Mouse (Mus musculus): ENCODE measurements around the gene Trim14.
"Not testable (repeated sequence)": the region's sequence is repeated elsewhere in the genome, so short reads cannot be mapped to it uniquely, and the experiment has no call there.

Trim14 gene

GRCm38 (mm10) chr4:46535840-46536361 is at the start of gene Trim14:
Trim14 (minus strand) TSS chr4:46536141.
- in situ Hi-C loops (cut with MboI, MseI) = no loop called here

DNA sequence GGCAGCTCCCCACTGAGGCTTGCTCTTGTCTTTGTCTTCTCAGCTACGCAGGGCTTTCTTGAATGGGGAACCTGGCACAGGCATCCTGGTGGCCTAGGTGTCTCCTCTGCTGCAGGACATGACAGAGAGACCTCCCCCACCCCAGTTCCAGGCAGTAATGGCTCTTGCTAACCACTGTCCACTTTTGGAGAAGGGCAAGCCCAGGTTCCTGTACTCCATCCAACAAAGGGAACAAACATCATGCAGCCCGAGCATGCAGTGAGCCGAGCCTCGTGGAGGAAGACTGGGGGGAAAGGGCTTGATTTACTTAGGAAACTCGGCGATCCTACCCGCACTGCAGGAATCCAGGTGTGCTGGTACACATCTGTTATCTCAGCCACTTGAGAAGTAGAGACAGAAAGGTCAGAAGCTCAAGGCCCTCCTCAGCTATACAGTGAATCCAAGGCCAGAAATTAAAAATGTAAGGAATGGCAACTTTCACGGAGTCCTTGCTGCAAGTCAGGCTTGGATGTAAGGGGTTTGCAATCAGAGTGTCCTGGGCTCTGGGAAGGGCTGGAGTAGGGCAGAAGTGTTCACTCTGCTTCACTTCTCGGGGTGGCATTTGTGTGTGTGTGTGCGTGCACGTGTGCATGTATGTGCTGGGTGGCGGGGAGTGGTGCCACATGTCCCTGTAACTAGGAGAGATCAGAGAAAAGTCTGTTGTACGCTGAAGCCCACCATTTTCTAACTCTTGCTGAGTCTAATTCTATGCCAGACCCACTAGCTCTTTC is 49.3 kb upstream of the Trim14 start:
- in situ Hi-C loops (cut with MboI, MseI) = no loop called here

DNA sequence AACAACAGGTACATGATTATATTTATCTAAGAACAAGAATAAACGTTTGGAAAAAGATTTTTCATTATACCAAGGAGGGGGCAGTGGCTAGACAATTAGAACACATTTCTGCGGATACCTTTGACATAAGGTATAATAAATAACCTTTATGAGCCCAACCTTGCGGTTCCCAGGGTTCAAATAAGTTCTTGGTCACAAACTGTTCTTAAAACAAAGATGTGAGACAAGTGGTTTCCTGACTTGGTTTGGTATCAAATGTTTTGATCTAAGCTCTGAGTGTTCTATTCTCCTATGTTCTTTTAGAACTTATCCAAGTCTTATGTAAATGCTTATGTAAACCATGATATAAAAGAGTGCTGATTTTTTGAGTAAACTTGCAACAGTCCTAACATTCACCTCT is 48.6 kb upstream of the Trim14 start:
- in situ Hi-C loops (cut with MboI, MseI) = not testable (repeated sequence)

DNA sequence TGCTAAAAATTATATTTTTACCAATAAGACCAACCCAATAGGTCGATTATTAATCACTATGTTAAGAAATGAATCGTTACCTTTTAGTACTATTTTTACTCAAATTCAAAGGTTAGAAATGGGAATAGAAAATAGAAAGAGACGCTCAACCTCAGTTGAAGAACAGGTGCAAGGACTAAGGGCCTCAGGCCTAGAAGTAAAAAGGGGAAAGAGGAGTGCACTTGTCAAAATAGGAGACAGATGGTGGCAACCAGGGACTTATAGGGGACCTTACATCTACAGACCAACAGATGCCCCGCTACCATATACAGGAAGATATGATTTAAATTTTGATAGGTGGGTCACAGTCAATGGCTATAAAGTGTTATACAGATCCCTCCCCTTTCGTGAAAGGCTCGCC is 48.1 kb upstream of the Trim14 start:
- in situ Hi-C loops (cut with MboI, MseI) = not testable (repeated sequence)

DNA sequence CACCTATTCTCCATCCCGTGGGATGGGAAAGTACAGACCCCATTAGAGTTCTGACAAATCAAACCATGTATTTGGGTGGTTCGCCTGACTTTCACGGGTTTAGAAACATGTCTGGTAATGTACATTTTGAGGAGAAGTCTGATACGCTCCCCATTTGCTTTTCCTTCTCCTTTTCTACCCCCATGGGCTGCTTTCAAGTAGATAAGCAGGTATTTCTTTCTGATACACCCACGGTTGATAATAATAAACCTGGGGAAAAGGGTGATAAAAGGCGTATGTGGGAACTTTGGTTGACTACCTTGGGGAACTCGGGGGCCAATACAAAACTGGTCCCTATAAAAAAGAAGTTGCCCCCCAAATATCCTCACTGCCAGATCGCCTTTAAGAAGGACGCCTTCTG is 46.1 kb upstream of the Trim14 start:
- in situ Hi-C loops (cut with MboI, MseI) = not testable (repeated sequence)

- in situ Hi-C loops (cut with MboI, MseI) = not testable (repeated sequence)
Observed at GRCm38 (mm10) chr4:46581577-46581976, 45.6 kb upstream of the Trim14 start.

DNA sequence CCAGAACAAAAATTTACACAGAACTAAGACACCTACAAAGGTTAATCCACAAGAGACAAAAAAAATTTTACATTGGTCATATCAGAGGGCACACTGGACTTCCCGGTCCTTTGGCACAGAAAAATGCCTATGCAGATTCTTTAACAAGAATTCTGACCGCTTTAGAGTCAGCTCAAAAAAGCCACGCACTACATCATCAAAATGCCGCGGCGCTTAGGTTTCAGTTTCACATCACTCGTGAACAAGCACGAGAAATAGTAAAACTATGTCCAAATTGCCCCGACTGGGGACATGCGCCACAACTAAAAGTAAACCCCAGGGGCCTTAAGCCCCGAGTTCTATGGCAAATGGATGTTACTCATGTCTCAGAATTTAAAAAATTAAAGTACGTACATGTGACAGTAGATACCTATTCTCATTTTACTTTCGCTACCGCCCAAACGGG is 44.9 kb upstream of the Trim14 start:
- in situ Hi-C loops (cut with MboI, MseI) = not testable (repeated sequence)

DNA sequence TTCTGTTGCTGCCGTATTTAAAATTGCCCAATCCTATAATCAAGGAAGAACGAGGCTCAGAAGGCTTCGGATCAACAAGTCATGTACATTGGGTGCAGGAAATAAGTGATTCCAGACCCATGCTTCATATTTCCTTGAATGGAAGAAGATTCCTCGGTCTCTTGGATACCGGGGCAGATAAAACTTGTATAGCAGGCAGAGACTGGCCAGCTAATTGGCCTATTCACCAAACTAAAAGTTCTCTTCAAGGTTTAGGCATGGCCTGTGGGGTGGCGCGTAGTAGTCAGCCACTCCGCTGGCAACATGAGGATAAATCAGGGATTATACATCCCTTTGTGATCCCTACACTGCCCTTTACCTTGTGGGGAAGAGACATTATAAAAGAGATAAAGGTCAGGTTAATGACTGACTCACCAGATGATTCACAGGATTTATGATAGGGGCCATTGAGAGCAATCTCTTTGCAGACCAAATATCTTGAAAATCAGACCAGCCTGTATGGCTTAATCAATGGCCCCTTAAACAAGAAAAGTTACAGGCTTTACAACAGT is 42.9 kb upstream of the Trim14 start:
- in situ Hi-C loops (cut with MboI, MseI) = not testable (repeated sequence)

DNA sequence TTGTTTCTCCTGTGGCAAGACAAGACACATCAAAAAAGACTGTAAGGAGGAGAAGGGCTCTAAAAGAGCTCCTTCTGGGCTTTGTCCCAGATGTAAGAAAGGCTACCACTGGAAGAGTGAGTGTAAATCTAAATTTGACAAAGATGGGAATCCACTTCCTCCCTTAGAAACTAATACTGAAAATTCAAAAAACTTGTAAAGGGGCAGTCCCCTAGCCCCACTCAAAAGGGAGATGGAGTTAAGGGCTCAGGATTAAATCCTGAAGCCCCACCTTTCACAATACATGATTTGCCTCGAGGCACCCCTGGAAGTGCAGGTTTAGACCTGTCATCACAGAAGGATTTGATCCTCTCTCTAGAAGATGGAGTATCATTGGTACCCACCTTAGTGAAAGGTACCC is 42.3 kb upstream of the Trim14 start:
- in situ Hi-C loops (cut with MboI, MseI) = no loop called here

- in situ Hi-C loops (cut with MboI, MseI) = not testable (repeated sequence)
Observed at GRCm38 (mm10) chr4:46575509-46576284, 39.8 kb upstream of the Trim14 start.

- in situ Hi-C loops (cut with MboI, MseI) = no loop called here
Observed at GRCm38 (mm10) chr4:46574841-46575240, 38.9 kb upstream of the Trim14 start.

GRCm38 (mm10) chr4:46574024-46574753 is 38.2 kb upstream of the Trim14 start:
- in situ Hi-C loops (cut with MboI, MseI) = no loop called here

GRCm38 (mm10) chr4:46572616-46573015 is 36.7 kb upstream of the Trim14 start:
- in situ Hi-C loops (cut with MboI, MseI) = no loop called here

GRCm38 (mm10) chr4:46571744-46572143 is 35.8 kb upstream of the Trim14 start:
- in situ Hi-C loops (cut with MboI, MseI) = no loop called here

- in situ Hi-C loops (cut with MboI, MseI) = loop anchor here (10.0 kb wide), 1 partner anchor 1465 kb away; the partner anchor contains the start of gene Tomm5
Observed at GRCm38 (mm10) chr4:46569671-46570070, 33.7 kb upstream of the Trim14 start.

GRCm38 (mm10) chr4:46568169-46568568 is 32.2 kb upstream of the Trim14 start:
- in situ Hi-C loops (cut with MboI, MseI) = loop anchor here (10.0 kb wide), 1 partner anchor 1463 kb away; the partner anchor contains the start of gene Tomm5

DNA sequence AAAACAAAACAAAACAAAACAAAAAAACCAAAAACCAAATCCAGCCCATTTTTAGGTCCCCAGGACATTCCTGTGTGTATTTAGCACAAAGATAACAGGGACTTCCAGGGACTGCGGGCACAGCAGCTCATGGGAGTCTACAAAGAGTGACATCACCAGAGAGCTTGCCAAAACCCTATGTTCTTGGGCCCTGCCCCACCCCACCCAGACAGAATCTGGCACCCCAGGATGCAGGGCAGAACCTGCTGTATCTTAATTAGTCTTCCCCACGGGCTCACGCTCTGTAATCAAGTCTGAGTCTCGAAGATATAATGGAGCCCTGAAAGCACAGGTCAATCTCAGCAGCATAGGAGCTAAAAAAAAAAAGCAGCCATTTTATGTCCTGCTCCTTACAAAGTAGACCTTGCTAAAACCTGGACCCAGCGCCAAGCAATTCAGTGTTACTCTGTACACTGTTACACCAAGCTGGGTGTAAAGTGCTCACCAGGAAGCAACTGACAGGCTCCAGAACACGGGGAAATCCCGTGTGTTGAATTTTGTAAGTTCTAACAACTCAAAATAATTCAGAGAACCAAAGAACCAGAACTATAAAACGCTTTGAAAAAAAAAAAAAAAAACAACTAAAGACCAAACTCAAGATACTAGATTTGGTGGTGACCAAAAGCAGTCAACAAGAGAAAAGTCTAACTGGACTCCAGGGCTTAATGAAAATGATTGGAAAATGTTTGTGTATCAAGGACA is 31.2 kb upstream of the Trim14 start:
- in situ Hi-C loops (cut with MboI, MseI) = loop anchor here (10.0 kb wide), 1 partner anchor 1462 kb away; the partner anchor contains the start of gene Tomm5

DNA sequence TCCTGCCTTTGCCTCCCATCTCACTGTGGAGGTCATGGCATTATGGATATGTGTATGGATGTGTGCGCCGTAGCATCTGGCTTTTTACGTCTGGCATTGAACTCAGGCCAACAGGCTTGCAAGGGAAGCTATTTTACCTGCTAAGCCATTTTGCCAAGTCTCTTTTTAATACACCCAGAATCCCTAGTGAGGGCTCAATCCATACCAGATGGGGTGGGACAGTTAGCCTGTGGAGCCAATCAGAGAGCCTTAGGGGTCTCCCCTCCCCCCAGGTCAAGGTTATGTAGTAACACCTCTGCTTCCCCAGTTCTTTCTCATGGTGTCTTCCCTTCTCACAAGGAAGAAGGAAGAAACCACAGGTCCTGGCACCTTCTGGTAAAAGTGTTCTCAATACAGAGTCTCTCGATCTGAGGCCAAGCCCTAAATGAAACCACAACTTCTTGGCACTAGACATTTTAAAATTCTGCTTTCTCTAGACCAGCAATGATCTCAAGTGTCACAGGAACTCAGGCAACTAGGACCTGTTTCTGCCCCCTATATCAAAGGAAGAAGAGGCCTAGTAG is 29.5 kb upstream of the Trim14 start:
- in situ Hi-C loops (cut with MboI, MseI) = loop anchor here (10.0 kb wide), 1 partner anchor 1461 kb away; the partner anchor contains the start of gene Tomm5

- in situ Hi-C loops (cut with MboI, MseI) = loop anchor here (10.0 kb wide), 1 partner anchor 1459 kb away; the partner anchor contains the start of gene Tomm5
Observed at GRCm38 (mm10) chr4:46564247-46564646, 28.3 kb upstream of the Trim14 start.

GRCm38 (mm10) chr4:46563847-46564246 is 27.9 kb upstream of the Trim14 start:
- in situ Hi-C loops (cut with MboI, MseI) = loop anchor here (10.0 kb wide), 1 partner anchor 1459 kb away; the partner anchor contains the start of gene Tomm5

Data from T-helper 2 cell (primary cell).